8 mouse cellular contexts compared by ENCODE assay signal in genomic region chr11:69324749-69325148, GRCm38 (mm10). TPM values are rescaled to one million over a fixed set of nuclear protein-coding genes. Genes with fewer than 3 reads are reported as not detected.
DNase-seq lines count a peak whose midpoint lies in the region; ATAC-seq and TF ChIP-seq lines count a peak whose summit lies in the region.

No protein-coding gene starts in this region.

- ATAC-seq in heart, embryonic 16.5 days (replicated peaks; ENCODE audit: extremely low read depth, insufficient read depth, low FRiP score): no peak
- ATAC-seq in hindbrain, embryonic 16.5 days: no peak
- ATAC-seq in midbrain, embryonic 14.5 days (ENCODE audit: low FRiP score, low TSS enrichment): no peak
- ATAC-seq in cerebellum, adult (ENCODE audit: insufficient number of reproducible peaks, low FRiP score, low TSS enrichment): no peak

- no peaks in the 10 kb centered on the region for H3K79me2 ChIP-seq in heart, adult 2 months (replicated peaks; ENCODE audit: control insufficient read depth, insufficient read depth, low read length)

- 0 out of 2 replicates have a peak, but pooled peaks cover 5% of the 10 kb centered on the region for H3K36me3 ChIP-seq in heart, embryonic 16.5 days (ENCODE audit: control insufficient read depth, insufficient read depth)
- no peaks in the 10 kb centered on the region for H3K36me3 ChIP-seq in heart, adult 2 months (ENCODE audit: control insufficient read depth, insufficient read depth, low read length)
- H3K36me3 ChIP-seq in hindbrain, embryonic 16.5 days (ENCODE audit: control insufficient read depth, insufficient read depth, low read length): no peaks in the 10 kb centered on the region
- peaks cover 12% of the 10 kb centered on the region for H3K36me3 ChIP-seq in midbrain, embryonic 14.5 days (ENCODE audit: control insufficient read depth, insufficient read depth, low read length)

- intact Hi-C loops in heart, adult 2 months (cut with DNase I): loop anchor here (5.0 to 10.0 kb wide), 3 partner anchors 52 to 260 kb away; no protein-coding TSS in a partner anchor
- intact Hi-C loops in left cerebral cortex, postnatal 4 days (cut with DNase I): no loop called here

- no peak for TF ChIP-seq CTCF in heart, adult 2 months (IDR thresholded peaks at IDR 0.05)
- TF ChIP-seq CTCF in cortical plate, adult 2 months (IDR thresholded peaks at IDR 0.05; ENCODE audit: extremely low read depth, insufficient read depth, low read length): no peak

- peak overlapping the region; percentile 68 for H3K4me3 ChIP-seq in heart, embryonic 16.5 days (ENCODE audit: low read length)
- H3K4me3 ChIP-seq in heart, adult 2 months: no peak overlapping the region
- peak overlapping the region; percentile 73; the same call in 1 of the 2 replicates for H3K4me3 ChIP-seq in cortical plate, adult 2 months (ENCODE audit: insufficient read depth, low read length)
- peak overlapping the region; percentile 63 for H3K4me3 ChIP-seq in hindbrain, embryonic 16.5 days (ENCODE audit: low read length)
- peak overlapping the region; percentile 60 for H3K4me3 ChIP-seq in midbrain, embryonic 14.5 days (replicated peaks; ENCODE audit: low read depth, low read length)

- TF ChIP-seq EP300 in heart, adult 2 months (IDR thresholded peaks at IDR 0.05; ENCODE audit: insufficient read depth, low read depth, low read length): no peak

- DNase-seq in heart, adult 2 months: no peak
- no peak for DNase-seq in midbrain, embryonic 14.5 days
- DNase-seq in left cerebral cortex, postnatal 4 days: no peak
- DNase-seq in adrenal gland, postnatal 25 days: no peak

- H3K9ac ChIP-seq in heart, embryonic 16.5 days (ENCODE audit: low read length): peak overlapping the region; percentile 77
- H3K9ac ChIP-seq in heart, adult 2 months (ENCODE audit: low read depth, low read length): no peak overlapping the region
- H3K9ac ChIP-seq in hindbrain, embryonic 16.5 days (ENCODE audit: low read depth, low read length): peak overlapping the region; percentile 69; the same call in 1 of the 2 replicates
- H3K9ac ChIP-seq in midbrain, embryonic 14.5 days (replicated peaks; ENCODE audit: low read length): no peak overlapping the region

- TF ChIP-seq POLR2A in heart, adult 2 months (IDR thresholded peaks at IDR 0.05; ENCODE audit: insufficient read depth, low read depth, low read length): no peak
- TF ChIP-seq POLR2A in cortical plate, adult 2 months (IDR thresholded peaks at IDR 0.05; ENCODE audit: extremely low read depth, insufficient read depth, low read length): no peak

- H3K27me3 ChIP-seq in heart, embryonic 16.5 days (ENCODE audit: control insufficient read depth, insufficient read depth, low read length): peaks cover 10% of the 10 kb centered on the region; the same call in 1 of the 2 replicates
- H3K27me3 ChIP-seq in heart, adult 2 months (ENCODE audit: control insufficient read depth, insufficient read depth, low read length): peaks cover 1% of the 10 kb centered on the region; the same call in 1 of the 2 replicates
- H3K27me3 ChIP-seq in hindbrain, embryonic 16.5 days (replicated peaks; ENCODE audit: control insufficient read depth, insufficient read depth, low read length): no peaks in the 10 kb centered on the region
- H3K27me3 ChIP-seq in midbrain, embryonic 14.5 days (ENCODE audit: control insufficient read depth, insufficient read depth, low read length): peaks cover 12% of the 10 kb centered on the region

- no peaks in the 10 kb centered on the region for H3K9me3 ChIP-seq in heart, embryonic 16.5 days (replicated peaks; ENCODE audit: control insufficient read depth, low read length)
- no peaks in the 10 kb centered on the region for H3K9me3 ChIP-seq in hindbrain, embryonic 16.5 days (ENCODE audit: control insufficient read depth, low read length)
- H3K9me3 ChIP-seq in midbrain, embryonic 14.5 days (ENCODE audit: control insufficient read depth, low read length): no peaks in the 10 kb centered on the region

- peaks cover 29% of the 10 kb centered on the region for H3K4me1 ChIP-seq in heart, embryonic 16.5 days (ENCODE audit: control insufficient read depth, insufficient read depth, low read length)
- peaks cover 10% of the 10 kb centered on the region for H3K4me1 ChIP-seq in heart, adult 2 months (ENCODE audit: control insufficient read depth, insufficient read depth, low read length)
- peaks cover 4% of the 10 kb centered on the region; the same call in 1 of the 2 replicates for H3K4me1 ChIP-seq in cortical plate, adult 2 months (ENCODE audit: control insufficient read depth, insufficient read depth, low read length)
- H3K4me1 ChIP-seq in hindbrain, embryonic 16.5 days (ENCODE audit: control insufficient read depth, insufficient read depth, low read depth, low read length): peaks cover 37% of the 10 kb centered on the region
- H3K4me1 ChIP-seq in midbrain, embryonic 14.5 days (ENCODE audit: control insufficient read depth, insufficient read depth, low read length): peaks cover 26% of the 10 kb centered on the region

- no peak overlapping the region for H3K27ac ChIP-seq in heart, embryonic 16.5 days (ENCODE audit: low read length)
- H3K27ac ChIP-seq in heart, adult 2 months: no peak overlapping the region
- H3K27ac ChIP-seq in cortical plate, adult 2 months (ENCODE audit: insufficient read depth, low read length): no peak overlapping the region
- H3K27ac ChIP-seq in hindbrain, embryonic 16.5 days (ENCODE audit: low read depth, low read length): no peak overlapping the region
- no peak overlapping the region for H3K27ac ChIP-seq in midbrain, embryonic 14.5 days (replicated peaks; ENCODE audit: low read depth, low read length)

- H3K4me2 ChIP-seq in heart, embryonic 16.5 days (ENCODE audit: low read depth, low read length): peak overlapping the region; percentile 91
- H3K4me2 ChIP-seq in hindbrain, embryonic 16.5 days (ENCODE audit: low read length): peak overlapping the region; percentile 94
- H3K4me2 ChIP-seq in midbrain, embryonic 14.5 days (ENCODE audit: low read length): peak overlapping the region; percentile 81

- 72% methylated on average over 6 of the region's 6 CpGs for WGBS in heart, embryonic 16.5 days
- 79% methylated on average over 6 of the region's 6 CpGs for WGBS in heart, adult 2 months
- 82% methylated on average over 6 of the region's 6 CpGs for WGBS in hindbrain, embryonic 16.5 days
- WGBS in midbrain, embryonic 14.5 days: 82% methylated on average over 6 of the region's 6 CpGs

RNA-seq across cellular contexts. Expression of gene Trappc1, which starts 1.0 kb away (rescaled TPM):
- 176 and 179 TPM in 2 replicates for polyA plus RNA-seq in heart, embryonic 16.5 days (2015; fragmentation: Nextera tagmentation; extraction: Ambion mirVana)
- total RNA-seq in heart, adult 2 months (2021): 10 to 100 TPM; 45.5 to 48.0 TPM
- 46.6 and 84.3 TPM in 2 replicates for polyA plus RNA-seq in heart, adult 2 months (2012; rRNA removed)
- polyA plus RNA-seq in cortical plate, adult 2 months (2012; rRNA removed): 73.9 and 77.0 TPM in 2 replicates
- polyA plus RNA-seq in hindbrain, embryonic 16.5 days (2015; fragmentation: Nextera tagmentation; extraction: Ambion mirVana): 177 and 185 TPM in 2 replicates
- 189 and 220 TPM in 2 replicates for polyA plus RNA-seq in midbrain, embryonic 14.5 days (2014; fragmentation: Nextera tagmentation; extraction: Ambion mirVana)
- 10 to 100 TPM; 67.1 to 69.1 TPM for total RNA-seq in left cerebral cortex, postnatal 4 days (2021)
- 80.8 and 86.2 TPM in 2 replicates for total RNA-seq in adrenal gland, postnatal 25 days (2021)

RNA-seq across cellular contexts. Expression of gene Cntrob, which starts 1.2 kb away (rescaled TPM):
- 16.1 and 16.2 TPM in 2 replicates for polyA plus RNA-seq in heart, embryonic 16.5 days (2015; fragmentation: Nextera tagmentation; extraction: Ambion mirVana)
- total RNA-seq in heart, adult 2 months (2021): 1 to 10 TPM; 2.3 to 2.5 TPM
- 3.0 and 4.0 TPM in 2 replicates for polyA plus RNA-seq in heart, adult 2 months (2012; rRNA removed)
- 25.4 and 32.3 TPM in 2 replicates for polyA plus RNA-seq in cortical plate, adult 2 months (2012; rRNA removed)
- 15.5 and 16.4 TPM in 2 replicates for polyA plus RNA-seq in hindbrain, embryonic 16.5 days (2015; fragmentation: Nextera tagmentation; extraction: Ambion mirVana)
- 14.9 and 18.6 TPM in 2 replicates for polyA plus RNA-seq in midbrain, embryonic 14.5 days (2014; fragmentation: Nextera tagmentation; extraction: Ambion mirVana)
- 10 to 100 TPM; 23.9 to 25.2 TPM for total RNA-seq in left cerebral cortex, postnatal 4 days (2021)
- 10.3 and 13.3 TPM in 2 replicates for total RNA-seq in adrenal gland, postnatal 25 days (2021)

RNA-seq across cellular contexts. Expression of gene Kcnab3, which starts 1.3 kb away (rescaled TPM):
- 0.79 and 1.2 TPM in 2 replicates for polyA plus RNA-seq in heart, embryonic 16.5 days (2015; fragmentation: Nextera tagmentation; extraction: Ambion mirVana)
- total RNA-seq in heart, adult 2 months (2021): under 1 TPM; 0.11 to 0.23 TPM
- 0.53 and 0.61 TPM in 2 replicates for polyA plus RNA-seq in heart, adult 2 months (2012; rRNA removed)
- 96.5 and 106 TPM in 2 replicates for polyA plus RNA-seq in cortical plate, adult 2 months (2012; rRNA removed)
- polyA plus RNA-seq in hindbrain, embryonic 16.5 days (2015; fragmentation: Nextera tagmentation; extraction: Ambion mirVana): 4.9 and 6.0 TPM in 2 replicates
- 4.1 and 4.3 TPM in 2 replicates for polyA plus RNA-seq in midbrain, embryonic 14.5 days (2014; fragmentation: Nextera tagmentation; extraction: Ambion mirVana)
- 10 to 100 TPM in 1 of 2 experiments, 1 to 10 TPM in 1; 8.8 to 12.6 TPM for total RNA-seq in left cerebral cortex, postnatal 4 days (2021)
- total RNA-seq in adrenal gland, postnatal 25 days (2021): 7.3 and 9.7 TPM in 2 replicates

RNA-seq across cellular contexts. Expression of gene Rnf227, which starts 15.5 kb away (rescaled TPM):
- 6.5 TPM in 2 replicates for polyA plus RNA-seq in heart, embryonic 16.5 days (2015; fragmentation: Nextera tagmentation; extraction: Ambion mirVana)
- total RNA-seq in heart, adult 2 months (2021): under 1 TPM; 0.31 to 0.36 TPM
- 0.51 and 0.82 TPM in 2 replicates for polyA plus RNA-seq in heart, adult 2 months (2012; rRNA removed)
- 142 and 144 TPM in 2 replicates for polyA plus RNA-seq in cortical plate, adult 2 months (2012; rRNA removed)
- 239 and 257 TPM in 2 replicates for polyA plus RNA-seq in hindbrain, embryonic 16.5 days (2015; fragmentation: Nextera tagmentation; extraction: Ambion mirVana)
- 222 and 270 TPM in 2 replicates for polyA plus RNA-seq in midbrain, embryonic 14.5 days (2014; fragmentation: Nextera tagmentation; extraction: Ambion mirVana)
- 10 to 100 TPM; 77.3 to 89.1 TPM for total RNA-seq in left cerebral cortex, postnatal 4 days (2021)
- total RNA-seq in adrenal gland, postnatal 25 days (2021): 6.8 and 7.7 TPM in 2 replicates

RNA-seq across cellular contexts. Expression of gene Chd3, which starts 44.5 kb away (rescaled TPM):
- 13.3 and 19.8 TPM in 2 replicates for polyA plus RNA-seq in heart, embryonic 16.5 days (2015; fragmentation: Nextera tagmentation; extraction: Ambion mirVana)
- total RNA-seq in heart, adult 2 months (2021): 10 to 100 TPM; 18.3 to 20.2 TPM
- 20.3 and 22.2 TPM in 2 replicates for polyA plus RNA-seq in heart, adult 2 months (2012; rRNA removed)
- 242 and 274 TPM in 2 replicates for polyA plus RNA-seq in cortical plate, adult 2 months (2012; rRNA removed)
- 68.0 and 73.2 TPM in 2 replicates for polyA plus RNA-seq in hindbrain, embryonic 16.5 days (2015; fragmentation: Nextera tagmentation; extraction: Ambion mirVana)
- polyA plus RNA-seq in midbrain, embryonic 14.5 days (2014; fragmentation: Nextera tagmentation; extraction: Ambion mirVana): 77.5 and 80.8 TPM in 2 replicates
- 100 to 1,000 TPM; 552 to 572 TPM for total RNA-seq in left cerebral cortex, postnatal 4 days (2021)
- total RNA-seq in adrenal gland, postnatal 25 days (2021): 105 and 111 TPM in 2 replicates

Comparison
In these comparisons a context has a peak if more than half of its experiments do, and no peak if none do; other contexts are left out.
1. H3K9ac ChIP-seq: peak in heart, embryonic 16.5 days (single experiment) and hindbrain, embryonic 16.5 days (single experiment); none in heart, adult 2 months (single experiment) and midbrain, embryonic 14.5 days (single experiment).
2. RNA of gene Kcnab3, which starts 1.3 kb away (polyA plus RNA-seq): 96.5 to 106 TPM in cortical plate, adult 2 months; 4.9 to 6.0 TPM in hindbrain, embryonic 16.5 days, 4.1 to 4.3 TPM in midbrain, embryonic 14.5 days, 0.79 to 1.2 TPM in heart, embryonic 16.5 days and 0.53 to 0.61 TPM in heart, adult 2 months; every median in the first group is over 10 times any median in the second.
3. Peak in every context shown above with its lines, with median percentiles within 50 percentile points of each other: H3K4me2 ChIP-seq.